Mouse (Mus musculus) 3T3-L1 (cell line): ENCODE measurements around the gene Rpp38.
A peak's percentile ranks its signal among the peaks of the same experiment; 100 is the strongest.

Experiments used
- DNase-seq: peaks from one replicate; pipeline ENCODE4 v3.0.0-alpha.2; 2015; ENCODE audit warnings: low read depth, low spot score

The Rpp38 gene

GRCm38 (mm10) chr2:3332484-3333242, at the start of gene Rpp38:
Gene Rpp38, minus strand, starts transcription at chr2:3332643.
- DNase-seq: peak; percentile 95

GRCm38 (mm10) chr2:3365127-3365526, 32.7 kb upstream of the Rpp38 start:
- DNase-seq: no peak

GRCm38 (mm10) chr2:3361067-3361466, 28.6 kb upstream of the Rpp38 start:
- no peak for DNase-seq

GRCm38 (mm10) chr2:3357887-3358286, 25.4 kb upstream of the Rpp38 start:
- no peak for DNase-seq

GRCm38 (mm10) chr2:3356311-3356710, 23.9 kb upstream of the Rpp38 start:
- DNase-seq: no peak

- DNase-seq: no peak
Observed at GRCm38 (mm10) chr2:3355793-3356192, 23.4 kb upstream of the Rpp38 start.

- DNase-seq: no peak
Observed at GRCm38 (mm10) chr2:3353160-3353559, 20.7 kb upstream of the Rpp38 start.

GRCm38 (mm10) chr2:3348919-3349318, 16.5 kb upstream of the Rpp38 start:
- peak; percentile 76 for DNase-seq

GRCm38 (mm10) chr2:3348422-3348821, 16.0 kb upstream of the Rpp38 start:
- no peak for DNase-seq

- DNase-seq: no peak
Observed at GRCm38 (mm10) chr2:3335611-3336301, 3.3 kb upstream of the Rpp38 start, which contains the start of gene Acbd7. Gene Acbd7, plus strand, starts transcription at chr2:3336168.

GRCm38 (mm10) chr2:3333761-3334160, 1.3 kb upstream of the Rpp38 start:
- no peak for DNase-seq

GRCm38 (mm10) chr2:3332056-3332455, 387 bp downstream of the Rpp38 start:
- peak; percentile 52 for DNase-seq

- DNase-seq: peak; percentile 38
Observed at GRCm38 (mm10) chr2:3331071-3331703, 1.3 kb downstream of the Rpp38 start.

GRCm38 (mm10) chr2:3327351-3327750, 5.1 kb downstream of the Rpp38 start:
- DNase-seq: peak; percentile 81

- peak; percentile 29 for DNase-seq
Observed at GRCm38 (mm10) chr2:3326547-3326946, 5.9 kb downstream of the Rpp38 start.

- DNase-seq: no peak
Observed at GRCm38 (mm10) chr2:3324381-3325130, 7.9 kb downstream of the Rpp38 start.

GRCm38 (mm10) chr2:3323132-3323531, 9.3 kb downstream of the Rpp38 start:
- no peak for DNase-seq

- peak; percentile 89 for DNase-seq
Observed at GRCm38 (mm10) chr2:3305426-3306025, 26.9 kb downstream of the Rpp38 start.

- DNase-seq: no peak
Observed at GRCm38 (mm10) chr2:3295826-3296225, 36.6 kb downstream of the Rpp38 start.

GRCm38 (mm10) chr2:3292170-3292569, 40.3 kb downstream of the Rpp38 start:
- DNase-seq: no peak

- DNase-seq: no peak
Observed at GRCm38 (mm10) chr2:3289581-3289980, 42.9 kb downstream of the Rpp38 start.
